Mouse (Mus musculus) gastrocnemius, postnatal 4 days (tissue): ENCODE measurements at regions not wholly inside any gene's neighbourhood (a gene's known extent, or its start where the extent isn't known, plus 50 kb on each side); places are given as distances from the start of the nearest gene placed in this dataset.

ENCODE experiments used
- DNase-seq, 2 experiments: peaks; one replicate each; pipeline ENCODE4 v3.0.0; 2021 to 2022; ENCODE audit warnings: low spot score in 2 of 2, mixed read lengths in 2 of 2

GRCm38 (mm10) chrX:77009336-77009735 lies 406.6 kb upstream of the Cldn34d start:
- DNase-seq, result no peak

- DNase-seq, result no peak
Measured at GRCm38 (mm10) chrX:77013890-77014289, 411.2 kb upstream of the Cldn34d start.

- DNase-seq, result peak; percentile 17 to 26
Measured at GRCm38 (mm10) chrX:77050401-77051381, 448.0 kb upstream of the Cldn34d start.

- no peak for DNase-seq
Measured at GRCm38 (mm10) chrX:77052036-77052435, 449.3 kb upstream of the Cldn34d start.

GRCm38 (mm10) chrX:77079776-77080175 lies 431.0 kb upstream of the Tbl1x start:
- DNase-seq, result no peak

GRCm38 (mm10) chrX:77082716-77083115 lies 428.1 kb upstream of the Tbl1x start:
- no peak for DNase-seq

- DNase-seq, result no peak
Measured at GRCm38 (mm10) chrX:77121761-77122160, 389.1 kb upstream of the Tbl1x start.
